Mouse (Mus musculus) gastrocnemius, adult 18-20 months (tissue): ENCODE measurements around the gene Rhoc. TPM values are rescaled to one million over a fixed set of nuclear protein-coding genes. Genes with fewer than 3 reads are reported as not detected.

ENCODE experiments used
- DNase-seq: peaks from one replicate; pipeline ENCODE4 v3.0.0; 2021; ENCODE audit warnings: low spot score
- total RNA-seq, 2 experiments: library from RNA; stranded (reverse); gene quantifications; 2 replicates each; pipeline ENCODE4 v1.2.3; 2021

Rhoc gene
- total RNA-seq, 2 experiments from 2014 or later: 36.1 to 41.4 TPM

DNA sequence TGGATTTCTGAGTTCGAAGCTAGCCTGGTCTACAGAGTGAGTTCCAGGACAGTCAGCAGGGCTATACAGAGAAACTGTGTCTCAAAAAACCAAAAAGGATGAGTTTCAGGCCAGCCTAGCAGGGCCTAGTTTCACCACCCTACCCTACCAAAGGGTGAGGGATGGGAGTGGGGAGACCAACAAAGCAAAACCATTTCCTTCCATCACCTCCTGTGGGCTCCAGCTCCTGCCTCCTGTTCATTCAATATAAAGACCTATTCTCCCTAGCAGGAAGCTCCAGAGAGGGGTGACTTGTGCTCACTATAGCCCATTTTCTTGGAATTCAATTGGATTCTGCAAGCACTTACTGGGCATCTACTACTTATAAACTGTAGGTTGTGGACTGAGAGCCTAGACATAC lies 26.6 kb downstream of the Rhoc start:
- no peak for DNase-seq

- no peak for DNase-seq
Measured at GRCm38 (mm10) chr3:104815346-104815745, 27.2 kb downstream of the Rhoc start.

- DNase-seq: no peak
Measured at GRCm38 (mm10) chr3:104816130-104816529, 28.0 kb downstream of the Rhoc start.

GRCm38 (mm10) chr3:104817481-104817990 lies 29.4 kb downstream of the Rhoc start:
- DNase-seq: peak; percentile 45

DNA sequence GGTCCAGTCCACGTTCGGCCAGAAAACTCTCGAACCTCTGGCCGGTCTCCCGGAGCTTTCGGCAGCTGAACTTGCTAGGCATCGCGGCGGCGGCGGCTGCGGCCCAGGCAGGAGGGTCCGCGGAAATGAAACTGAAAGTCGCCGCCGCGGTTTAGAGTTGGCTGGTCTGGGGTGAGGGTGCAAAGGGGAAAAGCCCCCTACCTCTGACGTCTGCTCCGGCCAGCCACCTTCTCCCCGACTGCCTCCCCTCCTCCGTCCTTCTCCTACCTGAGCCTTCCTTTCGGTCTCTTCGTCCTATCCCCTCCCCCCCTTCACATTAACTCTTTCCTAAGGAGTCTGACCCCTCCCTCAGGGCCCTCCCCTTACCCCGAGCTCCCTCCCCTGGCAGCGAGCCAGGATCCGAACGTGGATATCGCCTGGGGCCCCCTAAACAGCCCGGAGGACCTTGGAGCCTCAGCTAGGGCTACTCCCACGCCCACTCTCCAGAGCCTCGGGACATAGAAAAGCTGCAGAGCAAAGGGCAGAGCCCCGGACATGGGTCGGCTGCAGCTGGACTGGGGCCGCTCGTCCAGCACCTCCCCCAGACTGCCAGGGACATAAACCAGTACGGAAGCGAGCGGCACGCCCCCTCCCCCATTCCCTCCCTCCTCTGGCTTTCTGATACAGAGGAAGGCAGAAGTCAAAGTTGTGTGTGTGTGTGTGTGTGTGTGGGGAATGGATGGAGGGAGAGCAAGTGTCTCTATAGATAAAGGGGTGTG lies 30.0 kb downstream of the Rhoc start, which contains the start of gene Mov10:
Gene Mov10, minus strand, starts transcription at position 573 of the 758 bp plus-strand sequence.
- DNase-seq: peak; percentile 38

DNA sequence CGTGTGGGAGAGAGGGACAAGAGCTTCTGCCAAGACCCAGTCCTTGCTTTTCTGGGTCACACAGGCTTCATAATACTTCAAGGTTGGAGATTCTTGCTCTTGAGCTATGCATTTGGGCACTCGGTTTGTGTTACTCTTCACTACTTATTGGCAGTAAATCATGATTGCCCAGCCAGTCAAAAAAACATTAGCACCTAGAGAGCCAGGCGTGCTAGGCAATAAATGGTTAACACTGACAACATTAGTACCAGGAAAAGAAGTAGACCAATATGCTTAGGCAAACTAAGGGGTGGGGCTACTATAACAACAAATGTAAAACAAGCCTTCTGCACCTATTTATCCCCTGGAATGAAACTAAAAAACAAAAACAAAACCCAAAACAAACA lies 30.6 kb downstream of the Rhoc start:
- DNase-seq: no peak

DNA sequence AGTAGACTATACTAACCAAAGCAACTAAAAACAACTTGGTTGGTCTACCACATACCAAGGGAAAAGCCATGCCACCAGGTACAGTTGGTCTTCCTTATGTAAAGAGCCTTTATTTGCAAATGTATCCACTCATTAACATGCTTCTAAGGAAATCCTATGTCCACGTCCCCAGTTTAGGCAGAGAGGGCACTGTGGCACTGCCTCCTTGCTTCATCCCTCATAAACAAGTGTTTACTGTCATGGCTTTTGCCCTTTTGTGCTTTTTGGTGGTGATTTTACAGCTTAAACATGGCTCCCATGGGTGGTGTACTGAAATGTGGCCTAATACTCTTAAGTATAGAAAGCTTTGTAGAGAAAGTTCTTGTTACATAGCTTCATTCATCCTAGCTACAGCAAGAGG lies 32.3 kb downstream of the Rhoc start:
- DNase-seq: no peak

DNA sequence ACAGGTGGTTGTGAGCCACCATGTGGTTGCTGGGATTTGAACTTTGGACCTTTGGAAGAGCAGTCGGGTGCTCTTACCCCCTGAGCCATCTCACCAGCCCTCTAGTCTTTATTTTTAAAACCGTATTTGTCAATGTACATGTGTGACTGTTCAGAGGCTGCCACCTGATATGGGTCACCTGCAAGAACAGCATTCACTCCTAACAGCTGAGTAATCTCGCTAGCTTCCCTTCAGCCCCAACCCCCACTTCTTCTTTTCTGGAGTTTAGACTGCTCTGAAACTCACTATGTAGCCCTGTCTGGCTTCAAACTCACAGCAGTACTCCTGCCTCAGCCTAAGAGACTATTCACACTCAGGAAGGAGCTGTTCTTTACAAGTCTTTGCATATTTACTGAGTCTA lies 34.2 kb downstream of the Rhoc start:
- no peak for DNase-seq

GRCm38 (mm10) chr3:104835797-104836196 lies 47.6 kb downstream of the Rhoc start:
- DNase-seq: no peak

- no peak for DNase-seq
Measured at GRCm38 (mm10) chr3:104841049-104841448, 52.9 kb downstream of the Rhoc start.

Other genes with a start within 250 kb of the Rhoc start
- gene Slc16a1, start 149.7 kb upstream of the Rhoc start, total RNA-seq: 10 to 100 TPM; 21.8 to 33.8 TPM
- 10 to 100 TPM; 28.6 to 35.3 TPM for gene Ppm1j, start 7.3 kb upstream of the Rhoc start, total RNA-seq
- gene Fam19a3, start 6.5 kb upstream of the Rhoc start, total RNA-seq: 1 to 10 TPM; 2.1 to 3.4 TPM
- 1 to 10 TPM in 1 of 2 experiments, under 1 TPM in 1; 0.71 to 1.6 TPM for gene Mov10, start 30.2 kb downstream of the Rhoc start, total RNA-seq
- gene St7l, start 75.6 kb downstream of the Rhoc start, total RNA-seq: 10 to 100 TPM; 19.1 to 27.4 TPM
- gene Capza1, start 76.1 kb downstream of the Rhoc start, total RNA-seq: 10 to 100 TPM; 20.1 to 21.0 TPM
- under 1 TPM; 0.21 to 0.31 TPM for gene Wnt2b, start 173.5 kb downstream of the Rhoc start, total RNA-seq